Mouse (Mus musculus): ENCODE measurements at regions not wholly inside any gene's neighbourhood (a gene's known extent, or its start where the extent isn't known, plus 50 kb on each side); places are given as distances from the start of the nearest gene placed in this dataset.

GRCm38 (mm10) chr8:112092831-112093230 is 78.0 kb upstream of the Gm6793 start:
- WGBS, result 14% methylated on average over 3 of the region's 3 CpGs
- no peaks in the 10 kb centered on the region for H3K27me3 ChIP-seq
- H3K9ac ChIP-seq, result no peak overlapping the region
- no peak overlapping the region for H3K4me3 ChIP-seq
- no peaks in the 10 kb centered on the region for H3K9me3 ChIP-seq
- no peak overlapping the region for H3K4me2 ChIP-seq
- H3K27ac ChIP-seq (replicated peaks), result no peak overlapping the region
- H3K4me1 ChIP-seq (replicated peaks), result 0 out of 2 replicates have a peak, but pooled peaks cover under 1% of the 10 kb centered on the region
- H3K36me3 ChIP-seq, result no peaks in the 10 kb centered on the region
- no peak for ATAC-seq (ENCODE audit: low FRiP score, low read depth)

DNA sequence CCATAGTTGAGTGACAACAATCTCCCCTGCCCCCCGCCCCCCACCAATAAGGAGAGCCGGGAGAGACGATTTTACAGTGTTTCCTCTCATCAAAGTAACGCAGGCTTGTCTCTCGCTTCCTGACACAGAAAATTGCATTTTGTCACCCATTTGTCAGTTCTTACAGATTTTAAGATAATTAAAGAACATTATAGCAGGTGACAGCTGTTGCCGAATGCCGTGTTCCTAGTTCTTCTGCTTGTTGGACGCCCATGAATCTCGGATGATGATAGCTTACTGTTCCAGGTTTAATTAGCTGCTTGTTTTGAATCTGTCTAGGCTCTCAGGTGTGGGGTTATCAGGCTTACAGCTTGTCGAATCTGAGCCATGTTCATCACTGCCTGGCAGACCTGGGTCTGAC is 63.8 kb upstream of the Gm6793 start:
- Histone ChIP-seq H3K36me3 (no peaks in the 10 kb centered on the region), H3K9me3 (no peaks in the 10 kb centered on the region), H3K27me3 (no peaks in the 10 kb centered on the region), H3K4me3 (no peak overlapping the region), H3K27ac (replicated peaks) (no peak overlapping the region), H3K4me2 (no peak overlapping the region), H3K9ac (no peak overlapping the region), H3K4me1 (replicated peaks) (0 out of 2 replicates have a peak, but pooled peaks cover 3% of the 10 kb centered on the region)
- ATAC-seq (ENCODE audit: low FRiP score, low read depth), result no peak
- 66% methylated on average over 10 of the region's 10 CpGs for WGBS

GRCm38 (mm10) chr8:112072205-112072604 is 57.4 kb upstream of the Gm6793 start:
- Histone ChIP-seq H3K4me2 (no peak overlapping the region), H3K9ac (no peak overlapping the region), H3K27me3 (no peaks in the 10 kb centered on the region), H3K4me1 (replicated peaks) (0 out of 2 replicates have a peak, but pooled peaks cover 3% of the 10 kb centered on the region), H3K4me3 (no peak overlapping the region), H3K36me3 (no peaks in the 10 kb centered on the region), H3K9me3 (no peaks in the 10 kb centered on the region), H3K27ac (replicated peaks) (no peak overlapping the region)
- no peak for ATAC-seq (ENCODE audit: low FRiP score, low read depth)
- WGBS, result 77% methylated on average over 14 of the region's 14 CpGs

GRCm38 (mm10) chr8:112070251-112070650 is 55.4 kb upstream of the Gm6793 start:
- 0 out of 2 replicates have a peak, but pooled peaks cover 3% of the 10 kb centered on the region for H3K4me1 ChIP-seq (replicated peaks)
- 77% methylated on average over 8 of the region's 8 CpGs for WGBS
- no peak for ATAC-seq (ENCODE audit: low FRiP score, low read depth)
- no peak overlapping the region for H3K27ac ChIP-seq (replicated peaks)
- no peaks in the 10 kb centered on the region for H3K36me3 ChIP-seq
- no peak overlapping the region for H3K4me3 ChIP-seq
- no peak overlapping the region for H3K9ac ChIP-seq
- no peaks in the 10 kb centered on the region for H3K9me3 ChIP-seq
- no peak overlapping the region for H3K4me2 ChIP-seq
- H3K27me3 ChIP-seq, result no peaks in the 10 kb centered on the region
